31 mouse cellular contexts compared by ENCODE assay signal in genomic region chr9:32947221-32947620, GRCm38 (mm10).
"Had no signal": no experiment of that assay in that cellular context is flagged by ENCODE, and none has a peak within 500 bp of the region (broad histone marks: within the 10 kb centered on the region; RNA-seq: fewer than 3 reads in every experiment).

No protein-coding gene starts in this region.

- H3K27me3 ChIP-seq: limb, embryonic 12.5 days; limb, embryonic 13.5 days; limb, embryonic 15.5 days; liver, embryonic 13.5 days; liver, embryonic 15.5 days; lung, embryonic 15.5 days; neural tube, embryonic 12.5 days had no signal

- H3K4me2 ChIP-seq: limb, embryonic 12.5 days; limb, embryonic 13.5 days; limb, embryonic 15.5 days; liver, embryonic 11.5 days; liver, embryonic 13.5 days; liver, embryonic 15.5 days; lung, embryonic 14.5 days; lung, embryonic 15.5 days; midbrain, embryonic 11.5 days; midbrain, embryonic 12.5 days; midbrain, embryonic 13.5 days; midbrain, embryonic 15.5 days; neural tube, embryonic 12.5 days; neural tube, embryonic 13.5 days had no signal

- H3K27ac ChIP-seq: left cerebral cortex, adult 2 months; limb, embryonic 10.5 days; limb, embryonic 12.5 days; limb, embryonic 13.5 days; limb, embryonic 15.5 days; liver, embryonic 13.5 days; liver, embryonic 14.5 days; liver, embryonic 15.5 days; lung, embryonic 15.5 days; macrophage; midbrain, embryonic 10.5 days; midbrain, embryonic 12.5 days; midbrain, embryonic 13.5 days; midbrain, embryonic 15.5 days; neural tube, embryonic 12.5 days; neural tube, embryonic 13.5 days had no signal

- H3K4me3 ChIP-seq: left cerebral cortex, adult 2 months; limb, embryonic 10.5 days; limb, embryonic 12.5 days; limb, embryonic 13.5 days; limb, embryonic 15.5 days; liver, embryonic 13.5 days; liver, embryonic 15.5 days; lung, embryonic 15.5 days; megakaryocyte, embryonic 14.5 days; midbrain, embryonic 10.5 days; midbrain, embryonic 12.5 days; midbrain, embryonic 13.5 days; midbrain, embryonic 15.5 days; myocyte; neural tube, embryonic 12.5 days; neural tube, embryonic 13.5 days had no signal

- DNase-seq: left cerebral cortex, postnatal 4 days; liver; liver, embryonic 13.5 days; liver, postnatal 0 days; lung, adult 18-20 months; lung, adult 2 months; lung, embryonic 14.5 days; lung, postnatal 10 days; lung, postnatal 14 days; lung, postnatal 36 days; midbrain, embryonic 14.5 days had no signal

- H3K4me1 ChIP-seq: limb, embryonic 12.5 days; limb, embryonic 13.5 days; limb, embryonic 15.5 days; liver, embryonic 13.5 days; liver, embryonic 15.5 days; lung, embryonic 15.5 days; midbrain, embryonic 10.5 days; midbrain, embryonic 12.5 days; midbrain, embryonic 13.5 days; midbrain, embryonic 15.5 days; neural tube, embryonic 12.5 days; neural tube, embryonic 13.5 days had no signal

- H3K9me3 ChIP-seq: limb, embryonic 10.5 days; limb, embryonic 12.5 days; limb, embryonic 13.5 days; limb, embryonic 15.5 days; liver, embryonic 13.5 days; liver, embryonic 15.5 days; lung, embryonic 15.5 days; megakaryocyte, embryonic 14.5 days; midbrain, embryonic 10.5 days; midbrain, embryonic 12.5 days; midbrain, embryonic 13.5 days; midbrain, embryonic 15.5 days; neural tube, embryonic 12.5 days; neural tube, embryonic 13.5 days had no signal

- ATAC-seq: liver, postnatal 0 days; midbrain, embryonic 13.5 days; midbrain, embryonic 15.5 days; midbrain, embryonic 16.5 days had no signal

- H3K9ac ChIP-seq: limb, embryonic 12.5 days; limb, embryonic 13.5 days; limb, embryonic 15.5 days; liver, embryonic 13.5 days; liver, embryonic 14.5 days; liver, embryonic 15.5 days; liver, postnatal 0 days; lung, embryonic 14.5 days; lung, embryonic 15.5 days; midbrain, embryonic 12.5 days; midbrain, embryonic 13.5 days; midbrain, embryonic 15.5 days; neural tube, embryonic 12.5 days; neural tube, embryonic 13.5 days had no signal

- H3K36me3 ChIP-seq: limb, embryonic 10.5 days; limb, embryonic 12.5 days; limb, embryonic 13.5 days; limb, embryonic 15.5 days; liver, embryonic 13.5 days; liver, embryonic 15.5 days; lung, embryonic 15.5 days; midbrain, embryonic 10.5 days; midbrain, embryonic 12.5 days; midbrain, embryonic 13.5 days; midbrain, embryonic 15.5 days; neural tube, embryonic 12.5 days; neural tube, embryonic 13.5 days had no signal
